Mouse (Mus musculus): Measurements from ENCODE around the gene Ano6. TPM values are rescaled to one million over a fixed set of nuclear protein-coding genes. Genes with fewer than 3 reads are reported as not detected.

Ano6 gene
- polyA plus RNA-seq, 1 experiment from 2014 or later = 23.9 TPM

DNA sequence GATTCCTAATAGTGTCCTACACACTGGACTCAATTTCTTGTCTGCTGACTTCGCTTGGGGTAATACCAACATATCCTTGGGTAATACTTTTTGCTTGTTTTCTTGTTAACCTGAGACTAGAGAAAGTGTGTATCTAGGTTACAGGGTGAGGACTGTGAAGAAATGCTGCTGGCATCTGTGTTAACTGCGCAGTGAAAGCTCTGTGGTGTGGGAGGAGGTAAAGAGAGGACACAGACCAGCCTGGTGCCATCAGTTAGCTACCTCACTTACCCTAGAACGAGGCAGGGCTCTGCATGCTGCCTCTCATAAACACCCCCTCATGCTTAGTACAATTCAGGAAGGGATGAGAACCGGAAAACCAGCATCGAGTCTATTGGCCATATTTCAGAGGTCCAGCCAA is 32.6 kb upstream of the Ano6 start:
- Histone ChIP-seq H3K9me3 (ENCODE audit: control insufficient read depth) (no peaks in the 10 kb centered on the region), H3K4me1 (replicated peaks; ENCODE audit: control insufficient read depth, insufficient read depth, low read length) (no peaks in the 10 kb centered on the region), H3K4me2 (replicated peaks; ENCODE audit: low read depth) (no peak overlapping the region), H3K27ac (ENCODE audit: low read depth, low read length) (no peak overlapping the region), H3K36me3 (ENCODE audit: control insufficient read depth, insufficient read depth) (no peaks in the 10 kb centered on the region), H3K9ac (ENCODE audit: low read depth, low read length) (no peak overlapping the region), H3K4me3 (ENCODE audit: low read depth, low read length) (no peak overlapping the region), H3K27me3 (replicated peaks; ENCODE audit: control insufficient read depth, insufficient read depth, low read length) (no peaks in the 10 kb centered on the region)
- TF ChIP-seq CTCF (IDR thresholded peaks at IDR 0.05; ENCODE audit: low read depth) = no peak
- no peak for ATAC-seq
- 84% methylated on average over 5 of the region's 5 CpGs for WGBS

DNA sequence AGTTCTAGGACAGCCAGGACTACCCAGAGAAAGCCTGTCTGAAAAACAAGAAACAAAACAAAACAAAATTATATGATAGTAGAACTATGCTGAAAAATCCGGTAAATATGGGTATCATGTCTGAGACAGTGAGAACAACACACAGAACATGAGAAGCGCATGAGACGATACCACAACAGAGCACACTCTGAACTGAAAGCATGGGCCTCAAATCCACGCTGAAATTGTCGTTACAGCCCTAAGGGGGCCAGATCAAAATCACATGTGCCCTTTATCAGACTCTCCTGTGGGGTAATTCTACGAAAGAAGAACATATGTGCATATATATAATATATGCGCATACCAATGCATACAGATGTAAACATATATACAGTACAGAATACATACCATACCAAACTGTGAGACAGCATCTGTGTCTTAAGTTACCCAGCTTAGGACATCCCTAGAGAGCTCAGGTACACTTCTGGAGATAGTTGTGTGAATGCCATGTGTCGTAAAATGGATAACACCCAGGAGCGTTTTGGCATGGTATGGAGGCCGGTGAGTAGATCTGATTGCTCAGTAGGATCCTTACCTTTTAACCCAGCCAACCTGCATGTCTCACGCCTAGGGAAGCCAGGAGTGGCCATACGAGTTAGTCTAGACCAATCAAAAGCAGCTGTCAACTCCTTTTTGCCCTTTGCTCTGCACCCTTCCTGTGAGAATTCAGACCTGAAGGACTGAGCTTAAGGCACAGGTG is 31.8 kb upstream of the Ano6 start:
- no peaks in the 10 kb centered on the region for H3K27me3 ChIP-seq (replicated peaks; ENCODE audit: control insufficient read depth, insufficient read depth, low read length)
- no peaks in the 10 kb centered on the region for H3K9me3 ChIP-seq (ENCODE audit: control insufficient read depth)
- 79% methylated on average over 12 of the region's 12 CpGs for WGBS
- no peaks in the 10 kb centered on the region for H3K36me3 ChIP-seq (ENCODE audit: control insufficient read depth, insufficient read depth)
- ATAC-seq = no peak
- no peak for TF ChIP-seq CTCF (IDR thresholded peaks at IDR 0.05; ENCODE audit: low read depth)
- H3K4me3 ChIP-seq (ENCODE audit: low read depth, low read length) = no peak overlapping the region
- no peaks in the 10 kb centered on the region for H3K4me1 ChIP-seq (replicated peaks; ENCODE audit: control insufficient read depth, insufficient read depth, low read length)
- no peak overlapping the region for H3K4me2 ChIP-seq (replicated peaks; ENCODE audit: low read depth)
- no peak overlapping the region for H3K9ac ChIP-seq (ENCODE audit: low read depth, low read length)
- no peak overlapping the region for H3K27ac ChIP-seq (ENCODE audit: low read depth, low read length)

DNA sequence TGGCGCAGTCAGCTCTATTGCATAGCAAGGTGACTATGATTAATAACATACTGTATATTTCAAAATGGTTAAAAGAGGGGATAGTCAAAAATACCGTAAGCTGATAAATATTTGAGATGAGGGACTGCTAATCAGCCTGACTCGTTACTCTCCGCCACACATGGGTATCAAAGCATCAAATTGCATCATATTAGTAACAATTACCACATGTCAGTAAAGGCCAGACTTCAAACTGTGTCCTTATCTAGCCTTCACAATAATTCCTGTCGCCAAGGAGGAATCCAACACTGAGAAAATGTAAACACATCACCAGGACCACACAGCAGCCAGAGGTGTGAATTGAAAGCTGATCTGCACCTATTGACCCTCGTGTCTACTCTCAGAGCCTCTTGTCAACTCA is 30.8 kb upstream of the Ano6 start:
- no peaks in the 10 kb centered on the region for H3K4me1 ChIP-seq (replicated peaks; ENCODE audit: control insufficient read depth, insufficient read depth, low read length)
- no peaks in the 10 kb centered on the region for H3K36me3 ChIP-seq (ENCODE audit: control insufficient read depth, insufficient read depth)
- 50% methylated on average over 6 of the region's 6 CpGs for WGBS
- TF ChIP-seq CTCF (IDR thresholded peaks at IDR 0.05; ENCODE audit: low read depth) = no peak
- no peak overlapping the region for H3K4me2 ChIP-seq (replicated peaks; ENCODE audit: low read depth)
- no peaks in the 10 kb centered on the region for H3K27me3 ChIP-seq (replicated peaks; ENCODE audit: control insufficient read depth, insufficient read depth, low read length)
- H3K9ac ChIP-seq (ENCODE audit: low read depth, low read length) = no peak overlapping the region
- no peaks in the 10 kb centered on the region for H3K9me3 ChIP-seq (ENCODE audit: control insufficient read depth)
- no peak for ATAC-seq
- H3K27ac ChIP-seq (ENCODE audit: low read depth, low read length) = no peak overlapping the region
- no peak overlapping the region for H3K4me3 ChIP-seq (ENCODE audit: low read depth, low read length)

DNA sequence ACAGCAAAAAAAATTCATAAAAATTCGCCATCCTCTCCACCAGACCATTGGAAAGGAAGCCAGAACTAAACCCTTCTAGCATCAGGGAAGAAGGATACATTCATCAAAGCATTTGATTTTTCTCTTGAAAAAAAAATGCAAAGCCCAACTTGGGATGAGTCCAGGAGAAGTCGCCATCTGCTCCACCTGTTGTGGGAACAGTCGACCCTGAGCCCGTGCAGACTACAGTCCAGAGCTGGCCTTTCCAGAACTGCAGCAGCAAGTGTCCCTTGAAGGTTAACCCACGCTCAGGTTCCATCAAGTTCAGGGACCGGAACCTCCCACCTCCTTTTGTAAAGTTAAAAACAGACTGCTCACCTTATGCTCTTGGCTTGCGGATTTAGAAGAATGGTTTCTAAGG is 29.2 kb upstream of the Ano6 start:
- no peaks in the 10 kb centered on the region for H3K9me3 ChIP-seq (ENCODE audit: control insufficient read depth)
- H3K4me3 ChIP-seq (ENCODE audit: low read depth, low read length) = no peak overlapping the region
- H3K9ac ChIP-seq (ENCODE audit: low read depth, low read length) = no peak overlapping the region
- H3K27ac ChIP-seq (ENCODE audit: low read depth, low read length) = no peak overlapping the region
- ATAC-seq = no peak
- no peaks in the 10 kb centered on the region for H3K4me1 ChIP-seq (replicated peaks; ENCODE audit: control insufficient read depth, insufficient read depth, low read length)
- no peaks in the 10 kb centered on the region for H3K27me3 ChIP-seq (replicated peaks; ENCODE audit: control insufficient read depth, insufficient read depth, low read length)
- no peaks in the 10 kb centered on the region for H3K36me3 ChIP-seq (ENCODE audit: control insufficient read depth, insufficient read depth)
- no peak overlapping the region for H3K4me2 ChIP-seq (replicated peaks; ENCODE audit: low read depth)
- TF ChIP-seq CTCF (IDR thresholded peaks at IDR 0.05; ENCODE audit: low read depth) = no peak
- 76% methylated on average over 7 of the region's 7 CpGs for WGBS

DNA sequence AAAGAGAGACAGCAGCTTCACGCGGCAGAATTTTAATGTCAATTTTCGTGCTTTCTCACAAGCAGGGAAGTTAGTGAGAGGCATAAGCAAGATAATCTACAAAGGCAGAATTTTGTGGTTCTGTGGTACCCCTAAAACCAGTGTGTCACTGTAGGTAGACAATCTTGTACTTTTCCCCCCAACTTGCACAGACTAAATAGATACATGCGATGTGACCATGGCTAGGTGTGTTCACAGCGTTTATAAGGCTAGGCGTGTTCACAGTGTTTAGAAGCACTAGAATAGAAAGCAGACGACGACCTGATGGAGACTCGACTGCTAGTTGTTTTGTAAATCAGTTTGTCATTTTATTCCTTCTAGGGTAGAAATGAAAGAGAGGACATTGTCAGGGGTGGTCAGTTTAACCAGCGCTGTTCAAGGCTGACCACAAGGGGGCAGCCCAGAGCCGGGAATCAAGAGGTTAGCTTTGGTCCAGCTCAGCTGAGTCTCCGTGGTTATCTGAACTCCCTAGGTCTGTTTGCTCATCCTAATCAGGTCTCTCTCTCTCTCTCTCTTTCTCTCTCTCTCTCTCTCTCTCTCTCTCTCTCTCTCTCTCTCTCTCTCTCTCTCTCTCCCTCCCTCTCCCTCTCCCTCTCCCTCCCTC is 27.9 kb upstream of the Ano6 start:
- H3K4me3 ChIP-seq (ENCODE audit: low read depth, low read length) = no peak overlapping the region
- no peaks in the 10 kb centered on the region for H3K4me1 ChIP-seq (replicated peaks; ENCODE audit: control insufficient read depth, insufficient read depth, low read length)
- H3K9ac ChIP-seq (ENCODE audit: low read depth, low read length) = no peak overlapping the region
- H3K36me3 ChIP-seq (ENCODE audit: control insufficient read depth, insufficient read depth) = no peaks in the 10 kb centered on the region
- 38% methylated on average over 12 of the region's 12 CpGs for WGBS
- H3K27me3 ChIP-seq (replicated peaks; ENCODE audit: control insufficient read depth, insufficient read depth, low read length) = no peaks in the 10 kb centered on the region
- ATAC-seq = peak; percentile 60; the same call in 1 of the 2 replicates
- H3K9me3 ChIP-seq (ENCODE audit: control insufficient read depth) = no peaks in the 10 kb centered on the region
- TF ChIP-seq CTCF (IDR thresholded peaks at IDR 0.05; ENCODE audit: low read depth) = peak; percentile 90
- no peak overlapping the region for H3K27ac ChIP-seq (ENCODE audit: low read depth, low read length)
- no peak overlapping the region for H3K4me2 ChIP-seq (replicated peaks; ENCODE audit: low read depth)

DNA sequence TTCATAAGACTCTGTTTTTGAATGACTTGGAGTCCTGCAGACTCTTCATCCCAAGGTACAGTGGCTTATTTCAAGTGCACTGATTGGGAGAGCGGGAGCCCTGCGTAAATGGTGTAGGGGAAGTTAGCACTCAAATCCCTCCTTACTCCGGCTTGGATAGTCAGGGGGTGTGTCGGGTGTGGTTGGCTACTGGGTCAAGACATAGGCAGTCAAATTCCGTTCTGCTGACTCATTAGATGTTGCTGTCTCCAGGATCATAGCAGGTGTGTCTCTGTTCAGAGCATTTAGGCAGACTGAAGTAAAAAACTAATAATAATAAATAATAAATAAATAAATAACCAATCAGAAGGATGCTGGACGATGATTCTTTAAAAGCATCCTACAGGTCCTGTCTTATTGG is 27.2 kb upstream of the Ano6 start:
- Histone ChIP-seq H3K9ac (ENCODE audit: low read depth, low read length) (no peak overlapping the region), H3K36me3 (ENCODE audit: control insufficient read depth, insufficient read depth) (no peaks in the 10 kb centered on the region), H3K4me2 (replicated peaks; ENCODE audit: low read depth) (no peak overlapping the region), H3K27ac (ENCODE audit: low read depth, low read length) (no peak overlapping the region), H3K4me3 (ENCODE audit: low read depth, low read length) (no peak overlapping the region), H3K4me1 (replicated peaks; ENCODE audit: control insufficient read depth, insufficient read depth, low read length) (no peaks in the 10 kb centered on the region), H3K27me3 (replicated peaks; ENCODE audit: control insufficient read depth, insufficient read depth, low read length) (no peaks in the 10 kb centered on the region), H3K9me3 (ENCODE audit: control insufficient read depth) (no peaks in the 10 kb centered on the region)
- no peak for TF ChIP-seq CTCF (IDR thresholded peaks at IDR 0.05; ENCODE audit: low read depth)
- 43% methylated on average over 6 of the region's 6 CpGs for WGBS
- no peak for ATAC-seq

All from intestine, postnatal 0 days (tissue).